Mouse (Mus musculus) embryonic facial prominence, embryonic 12.5 days (tissue): ENCODE measurements around the gene Tbc1d9. TPM values are rescaled to one million over a fixed set of nuclear protein-coding genes. Genes with fewer than 3 reads are reported as not detected.

Experiments
- ATAC-seq: fragments of 200-750 bp; cut with Nextera tagmentation; 2 replicates; pipeline ENCODE4 v1.8.0; 2017; ENCODE audit not compliant: insufficient number of reproducible peaks, insufficient read depth, low FRiP score, low TSS enrichment
- H3K27ac ChIP-seq: fragments of 300-500 bp; sonication (generic); 2 replicates; pipeline ENCODE4 v1.5.1; 2016; ENCODE audit warnings: mild to moderate bottlenecking
- H3K27me3 ChIP-seq: fragments of 300-500 bp; sonication (generic); 2 replicates; pipeline ENCODE4 v1.6.1; 2016; ENCODE audit warnings: mild to moderate bottlenecking, moderate library complexity
- H3K36me3 ChIP-seq: fragments of 300-500 bp; sonication (generic); 2 replicates; pipeline ENCODE4 v1.6.1; 2016; ENCODE audit warnings: mild to moderate bottlenecking
- H3K4me1 ChIP-seq: fragments of 300-500 bp; sonication (generic); 2 replicates; pipeline ENCODE4 v1.6.1; 2016
- H3K4me2 ChIP-seq: fragments of 300-500 bp; sonication (generic); replicated peaks from 2 replicates; pipeline ENCODE4 v1.6.1; 2016; ENCODE audit warnings: mild to moderate bottlenecking, moderate library complexity
- H3K4me3 ChIP-seq: fragments of 300-500 bp; sonication (generic); 2 replicates; pipeline ENCODE4 v1.5.1; 2016; ENCODE audit warnings: mild to moderate bottlenecking
- H3K9ac ChIP-seq: fragments of 300-500 bp; sonication (generic); 2 replicates; pipeline ENCODE4 v1.6.1; 2016; ENCODE audit warnings: mild to moderate bottlenecking, moderate library complexity
- H3K9me3 ChIP-seq: fragments of 300-500 bp; sonication (generic); 2 replicates; pipeline ENCODE4 v1.6.1; 2016; ENCODE audit warnings: mild to moderate bottlenecking, moderate library complexity
- WGBS: fragments of 180-500 bp; shearing (Covaris S2); methylation state at CpG from one replicate; pipeline ENCODE4 v1.1.7; 2016; 5-methylcytosine and 5-hydroxymethylcytosine counted together
- polyA plus RNA-seq: library from polyadenylated mRNA; unstranded; fragments of >200 nt; fragmentation: Nextera tagmentation; extraction: Ambion mirVana; gene quantifications from 2 replicates; pipeline ENCODE4 v1.2.1, GENCODE M21; 2016

Gene Tbc1d9
- polyA plus RNA-seq, 1 experiment from 2014 or later = 4.0 TPM

DNA sequence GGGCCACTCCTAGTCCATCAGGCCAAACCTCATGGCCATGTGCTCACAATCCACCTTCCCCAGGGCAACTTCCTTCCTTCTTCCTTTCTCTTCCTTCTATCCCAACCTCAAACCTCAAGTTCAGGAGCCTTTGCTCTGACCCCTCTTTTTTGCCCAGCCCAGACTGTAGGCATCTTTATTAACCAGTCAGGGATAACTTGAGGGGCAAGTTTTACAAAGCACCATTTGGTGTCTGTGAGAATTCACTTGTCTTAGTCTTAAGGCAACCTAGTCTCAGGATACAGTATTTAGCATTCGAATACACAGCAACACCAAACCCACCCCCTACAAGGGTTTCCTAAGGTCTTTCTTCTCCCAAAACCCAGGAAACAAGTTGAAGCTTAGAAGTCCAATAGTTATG is 5.5 kb upstream of the Tbc1d9 start:
- Histone ChIP-seq H3K4me2 (no peak overlapping the region), H3K27ac (no peak overlapping the region), H3K9me3 (no peaks in the 10 kb centered on the region), H3K27me3 (no peaks in the 10 kb centered on the region), H3K9ac (no peak overlapping the region), H3K36me3 (no peaks in the 10 kb centered on the region), H3K4me3 (no peak overlapping the region), H3K4me1 (no peaks in the 10 kb centered on the region)
- no peak for ATAC-seq
- 52% methylated on average over 1 of the region's 1 CpGs for WGBS

DNA sequence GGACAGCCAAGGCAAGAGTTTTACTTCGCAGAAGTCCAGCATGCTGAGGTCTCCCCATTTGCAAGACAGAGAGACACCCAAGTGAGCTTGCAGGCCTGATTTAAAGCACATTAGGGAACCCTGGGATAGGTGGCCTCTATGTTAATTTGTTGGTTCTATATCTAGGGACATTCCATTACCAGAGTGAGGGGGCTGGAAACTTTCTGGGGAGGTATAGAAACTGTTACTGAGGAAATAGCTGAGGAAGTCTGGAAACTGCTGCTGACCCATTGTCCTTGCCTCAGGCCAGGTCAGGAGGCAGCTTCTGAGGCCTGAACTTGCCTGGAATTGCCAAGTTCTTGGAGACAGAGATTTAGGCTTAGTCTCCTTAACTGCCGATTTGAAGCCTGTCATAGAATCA is 4.5 kb upstream of the Tbc1d9 start:
- no peak overlapping the region for H3K27ac ChIP-seq
- H3K4me1 ChIP-seq = 0 out of 2 replicates have a peak, but pooled peaks cover 4% of the 10 kb centered on the region
- no peaks in the 10 kb centered on the region for H3K36me3 ChIP-seq

DNA sequence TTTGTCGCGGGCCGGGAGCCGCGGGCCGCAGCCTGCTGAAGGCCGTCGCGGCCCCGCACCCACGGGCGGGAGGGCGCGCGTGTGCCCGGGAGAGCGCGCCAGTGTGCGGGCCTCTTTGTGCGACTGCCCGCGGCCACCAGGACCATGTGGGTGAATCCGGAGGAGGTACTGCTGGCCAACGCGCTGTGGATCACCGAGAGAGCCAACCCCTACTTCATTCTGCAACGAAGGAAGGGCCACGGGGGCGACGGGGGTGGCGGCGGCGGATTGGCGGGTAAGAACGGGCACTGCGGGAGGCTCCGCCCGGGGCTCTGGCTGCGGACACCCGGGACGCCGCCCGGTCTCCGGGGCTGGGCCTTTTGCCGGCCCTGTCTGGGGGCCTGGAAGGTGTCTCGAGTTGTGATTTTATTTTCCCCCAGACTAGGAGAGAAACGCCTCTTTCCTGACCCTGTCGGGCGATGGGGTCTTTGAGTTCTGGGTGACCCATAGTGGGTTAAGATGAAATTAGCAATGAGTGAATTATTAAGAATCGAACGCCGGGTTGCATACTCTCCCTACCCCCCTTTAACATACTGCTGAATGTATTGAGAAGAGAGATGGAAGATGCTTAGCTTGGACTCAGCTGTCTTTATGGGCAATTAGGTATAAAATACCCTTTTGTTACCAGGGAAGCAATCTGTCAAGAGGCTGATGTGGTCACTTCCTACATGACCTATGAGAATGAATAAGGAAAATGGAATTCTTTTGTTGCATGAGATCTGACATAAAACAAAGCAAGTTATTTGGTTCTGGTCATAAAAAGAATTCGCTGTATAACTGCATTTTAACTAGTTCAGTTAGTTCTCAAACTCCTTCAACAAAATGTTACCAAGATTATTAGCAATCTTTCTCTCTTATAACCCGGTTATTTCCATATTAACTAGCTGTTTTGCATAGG is 1.0 kb downstream of the Tbc1d9 start, which contains the start of gene Gm10645:
Gene Gm10645 (minus strand): TSS at position 240 of the 937 bp plus-strand sequence.
- Histone ChIP-seq H3K4me3 (peak within 1 kb of the TSS; percentile 71), H3K27me3 (no peaks in the 10 kb centered on the region), H3K36me3 (no peaks in the 10 kb centered on the region), H3K27ac (peak within 1 kb of the TSS; percentile 84), H3K4me2 (peak within 1 kb of the TSS; percentile 85), H3K9me3 (no peaks in the 10 kb centered on the region), H3K4me1 (0 out of 2 replicates have a peak, but pooled peaks cover 4% of the 10 kb centered on the region), H3K9ac (peak within 1 kb of the TSS; percentile 84)
- no peak for ATAC-seq
- WGBS = 4% methylated on average over 52 of the region's 54 CpGs

More for the DNA sequence above, 4.5 kb upstream of the Tbc1d9 start:
- Histone ChIP-seq H3K27me3 (no peaks in the 10 kb centered on the region), H3K4me2 (no peak overlapping the region), H3K4me3 (no peak overlapping the region), H3K9ac (no peak overlapping the region), H3K9me3 (no peaks in the 10 kb centered on the region)
- no peak for ATAC-seq
- WGBS = 77% methylated on average over 2 of the region's 2 CpGs

DNA sequence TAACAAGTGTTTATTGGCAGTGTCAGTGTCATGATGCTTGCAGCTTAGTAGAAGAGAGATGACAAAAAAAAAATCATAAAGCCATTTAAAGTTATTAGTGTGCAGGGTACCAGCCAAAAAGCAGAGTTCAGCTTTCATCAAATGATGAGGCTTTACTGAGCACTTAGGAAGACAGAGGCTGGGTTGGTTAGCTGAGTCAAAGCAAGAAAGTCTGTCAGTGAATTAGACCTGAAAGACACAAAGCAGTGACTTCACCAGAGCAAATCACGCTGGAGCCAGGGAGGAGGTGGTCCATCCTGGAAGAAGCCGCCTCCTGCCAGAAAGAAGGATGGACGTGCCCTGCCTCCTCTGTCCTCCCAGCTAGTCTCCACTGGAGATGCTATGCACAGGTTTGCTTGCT is 2.8 kb downstream of the Tbc1d9 start:
- ATAC-seq = no peak
- no peak overlapping the region for H3K27ac ChIP-seq
- H3K4me1 ChIP-seq = 0 out of 2 replicates have a peak, but pooled peaks cover 4% of the 10 kb centered on the region
- no peak overlapping the region for H3K4me3 ChIP-seq
- WGBS = 64% methylated on average over 3 of the region's 3 CpGs
- no peaks in the 10 kb centered on the region for H3K36me3 ChIP-seq
- H3K27me3 ChIP-seq = no peaks in the 10 kb centered on the region
- H3K4me2 ChIP-seq = no peak overlapping the region
- no peaks in the 10 kb centered on the region for H3K9me3 ChIP-seq
- no peak overlapping the region for H3K9ac ChIP-seq

DNA sequence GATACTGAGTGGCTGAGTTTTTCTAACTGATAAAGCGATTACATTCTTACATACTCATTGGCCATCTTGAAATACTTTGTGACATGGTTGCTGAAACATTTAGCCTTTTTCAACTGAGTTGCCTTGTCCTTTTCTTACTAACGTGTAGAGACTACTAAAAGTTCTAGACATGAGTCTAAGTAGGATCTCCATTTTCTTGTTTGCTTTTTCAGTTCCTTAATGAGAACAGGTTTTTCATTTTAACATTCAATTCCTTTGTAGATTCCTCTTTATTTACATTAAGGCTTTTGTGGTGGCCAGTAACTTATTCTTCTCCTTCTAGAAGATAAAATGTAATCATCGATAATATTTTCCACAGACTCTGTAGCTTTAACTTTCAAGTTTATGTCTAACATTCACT is 4.0 kb downstream of the Tbc1d9 start:
- Histone ChIP-seq H3K4me3 (no peak overlapping the region), H3K4me2 (no peak overlapping the region), H3K36me3 (no peaks in the 10 kb centered on the region), H3K4me1 (0 out of 2 replicates have a peak, but pooled peaks cover 4% of the 10 kb centered on the region), H3K9me3 (no peaks in the 10 kb centered on the region), H3K27me3 (no peaks in the 10 kb centered on the region), H3K9ac (no peak overlapping the region), H3K27ac (no peak overlapping the region)
- ATAC-seq = no peak
- WGBS = 88% methylated on average over 3 of the region's 3 CpGs

DNA sequence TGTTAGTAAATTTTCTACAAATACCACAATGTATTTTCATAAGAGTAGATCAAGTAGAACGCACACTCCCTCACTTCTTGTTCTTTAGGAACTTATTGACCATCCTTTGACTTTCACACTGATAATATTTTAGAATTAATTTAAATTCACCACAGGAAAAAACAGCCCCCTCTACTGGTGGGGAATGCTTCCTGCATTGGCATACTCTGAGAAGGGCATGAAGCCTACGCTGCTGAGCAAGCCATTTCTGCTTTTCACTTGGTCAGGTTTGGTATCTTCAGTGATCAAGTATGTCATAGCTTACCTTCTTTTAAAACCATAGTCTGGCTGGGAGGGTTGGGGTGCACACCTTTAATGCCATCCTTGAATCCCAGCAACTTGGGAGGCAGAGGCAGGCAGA is 4.6 kb downstream of the Tbc1d9 start:
- Histone ChIP-seq H3K36me3 (no peaks in the 10 kb centered on the region), H3K4me3 (no peak overlapping the region), H3K9ac (no peak overlapping the region), H3K4me2 (no peak overlapping the region), H3K27me3 (no peaks in the 10 kb centered on the region), H3K4me1 (0 out of 2 replicates have a peak, but pooled peaks cover 4% of the 10 kb centered on the region), H3K27ac (no peak overlapping the region), H3K9me3 (no peaks in the 10 kb centered on the region)
- WGBS = 94% methylated on average over 2 of the region's 2 CpGs
- ATAC-seq = no peak

DNA sequence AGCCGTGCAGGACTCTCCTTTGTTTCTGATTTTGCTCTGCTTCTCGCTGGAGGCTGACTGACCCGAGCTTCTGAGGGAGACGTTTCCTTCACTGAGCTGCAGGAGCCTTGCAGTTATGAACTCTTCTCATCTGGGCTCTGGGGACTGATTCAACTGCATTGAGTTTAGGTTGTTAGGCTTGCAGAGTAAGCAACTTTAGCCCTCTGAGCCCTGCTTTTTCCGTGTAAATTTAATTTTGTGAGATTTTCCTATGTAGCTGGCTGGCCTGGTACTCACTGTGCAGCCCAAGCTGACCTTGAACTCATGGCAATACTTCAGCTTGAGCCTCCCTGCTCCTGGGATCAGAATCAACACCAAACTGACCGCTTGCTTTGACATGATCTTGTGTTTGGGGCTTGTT is 5.7 kb downstream of the Tbc1d9 start:
- Histone ChIP-seq H3K4me1 (no peaks in the 10 kb centered on the region), H3K4me3 (no peak overlapping the region), H3K4me2 (no peak overlapping the region), H3K36me3 (no peaks in the 10 kb centered on the region), H3K27me3 (no peaks in the 10 kb centered on the region), H3K9me3 (no peaks in the 10 kb centered on the region), H3K27ac (no peak overlapping the region), H3K9ac (no peak overlapping the region)
- ATAC-seq = no peak
- 38% methylated on average over 6 of the region's 6 CpGs for WGBS

DNA sequence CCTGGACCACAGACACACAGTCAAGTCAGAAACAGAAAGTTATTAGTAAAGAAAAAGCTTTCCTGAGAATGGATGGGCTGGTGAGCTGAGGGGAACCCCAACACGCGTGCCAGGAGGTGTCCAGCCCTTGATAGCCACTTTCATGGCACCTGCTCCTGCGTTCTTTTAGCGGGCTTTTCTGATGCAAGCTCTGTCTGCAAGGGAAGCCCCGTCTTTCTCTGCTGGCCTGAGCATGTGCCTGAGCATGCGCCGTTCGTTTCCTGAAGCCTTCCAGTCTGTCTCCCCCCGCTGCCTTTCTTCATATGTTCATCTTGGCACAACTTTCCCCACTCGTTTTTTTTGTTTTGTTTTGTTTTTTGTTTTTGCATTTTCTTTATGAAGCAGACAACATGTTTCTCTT is 10.5 kb downstream of the Tbc1d9 start:
- ATAC-seq = no peak
- H3K27me3 ChIP-seq = no peaks in the 10 kb centered on the region
- no peak overlapping the region for H3K27ac ChIP-seq
- H3K9ac ChIP-seq = no peak overlapping the region
- H3K4me1 ChIP-seq = peaks cover 10% of the 10 kb centered on the region
- no peaks in the 10 kb centered on the region for H3K36me3 ChIP-seq
- no peaks in the 10 kb centered on the region for H3K9me3 ChIP-seq
- 83% methylated on average over 10 of the region's 10 CpGs for WGBS
- no peak overlapping the region for H3K4me2 ChIP-seq
- no peak overlapping the region for H3K4me3 ChIP-seq

DNA sequence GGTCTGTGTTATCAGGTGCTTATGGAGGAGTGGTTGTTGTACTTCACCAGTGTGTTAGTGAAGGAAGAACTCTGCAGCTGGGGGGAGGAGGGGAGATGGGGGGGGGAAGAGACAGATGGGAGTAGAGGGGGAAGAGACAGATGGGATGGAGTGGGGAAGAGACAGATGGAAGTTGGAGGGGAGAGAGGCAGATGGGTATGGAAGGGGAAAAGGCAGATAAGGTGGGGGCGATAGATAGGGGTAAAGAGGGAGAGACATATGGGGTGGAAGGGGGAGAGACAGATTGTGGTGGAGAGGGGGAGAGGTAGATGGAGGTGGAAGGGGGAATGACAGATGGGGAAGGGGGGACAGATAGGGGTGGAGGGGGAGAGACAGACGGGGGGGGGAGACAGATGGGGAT is 11.6 kb downstream of the Tbc1d9 start:
- H3K27ac ChIP-seq = no peak overlapping the region
- H3K4me2 ChIP-seq = no peak overlapping the region
- ATAC-seq = no peak
- H3K27me3 ChIP-seq = no peaks in the 10 kb centered on the region
- no peak overlapping the region for H3K4me3 ChIP-seq
- 80% methylated on average over 2 of the region's 2 CpGs for whole genome bisulfite sequencing
- H3K4me1 ChIP-seq = peaks cover 10% of the 10 kb centered on the region
- H3K9ac ChIP-seq = no peak overlapping the region
- H3K9me3 ChIP-seq = no peaks in the 10 kb centered on the region
- no peaks in the 10 kb centered on the region for H3K36me3 ChIP-seq

DNA sequence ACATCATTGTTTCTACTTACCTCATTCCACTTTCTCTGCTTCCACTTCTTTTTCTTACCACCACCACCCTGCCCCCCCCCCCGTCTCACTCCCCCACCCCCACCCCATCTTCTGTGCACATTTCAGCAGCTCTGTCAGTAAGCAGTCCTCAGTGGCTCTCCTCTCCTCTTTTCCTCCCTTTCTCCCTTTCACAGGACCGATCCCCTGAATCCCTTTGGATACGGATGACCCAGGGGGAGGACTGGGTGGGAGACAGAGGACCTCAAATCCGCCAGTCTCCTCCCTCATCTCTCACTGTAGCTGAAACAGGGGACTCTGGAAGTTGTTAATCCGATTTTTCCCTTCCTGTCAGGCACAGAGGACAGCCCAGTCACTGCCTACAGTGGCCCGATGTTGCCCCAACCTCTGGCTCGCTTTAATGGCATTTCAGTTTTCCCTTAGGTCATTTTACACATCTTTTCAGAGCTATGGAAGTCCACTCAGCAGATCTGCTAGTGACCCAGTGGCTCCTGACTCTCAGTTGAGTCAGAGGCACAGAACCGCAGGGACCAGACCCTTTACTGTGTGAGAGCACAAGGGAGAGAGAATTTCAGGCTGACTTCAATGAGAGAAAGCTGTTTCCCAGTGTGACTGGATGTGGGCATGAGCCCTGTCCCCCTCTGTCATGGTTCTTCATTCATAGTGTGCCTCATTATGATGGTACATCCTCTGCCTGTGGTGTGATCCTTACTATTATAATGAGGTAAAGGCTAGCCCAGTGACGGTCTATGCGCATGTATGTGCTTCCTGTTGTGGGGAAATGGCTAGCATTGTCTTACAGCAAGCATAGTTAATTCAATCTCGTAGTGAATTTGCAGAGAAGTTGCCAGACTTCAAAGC is 12.4 kb downstream of the Tbc1d9 start:
- Histone ChIP-seq H3K9ac (no peak overlapping the region), H3K9me3 (no peaks in the 10 kb centered on the region), H3K4me2 (peak overlapping the region; percentile 9), H3K27me3 (no peaks in the 10 kb centered on the region), H3K4me3 (no peak overlapping the region), H3K4me1 (peaks cover 10% of the 10 kb centered on the region), H3K27ac (peak overlapping the region; percentile 37; the same call in 1 of the 2 replicates), H3K36me3 (no peaks in the 10 kb centered on the region)
- no peak for ATAC-seq
- 19% methylated on average over 11 of the region's 11 CpGs for WGBS

DNA sequence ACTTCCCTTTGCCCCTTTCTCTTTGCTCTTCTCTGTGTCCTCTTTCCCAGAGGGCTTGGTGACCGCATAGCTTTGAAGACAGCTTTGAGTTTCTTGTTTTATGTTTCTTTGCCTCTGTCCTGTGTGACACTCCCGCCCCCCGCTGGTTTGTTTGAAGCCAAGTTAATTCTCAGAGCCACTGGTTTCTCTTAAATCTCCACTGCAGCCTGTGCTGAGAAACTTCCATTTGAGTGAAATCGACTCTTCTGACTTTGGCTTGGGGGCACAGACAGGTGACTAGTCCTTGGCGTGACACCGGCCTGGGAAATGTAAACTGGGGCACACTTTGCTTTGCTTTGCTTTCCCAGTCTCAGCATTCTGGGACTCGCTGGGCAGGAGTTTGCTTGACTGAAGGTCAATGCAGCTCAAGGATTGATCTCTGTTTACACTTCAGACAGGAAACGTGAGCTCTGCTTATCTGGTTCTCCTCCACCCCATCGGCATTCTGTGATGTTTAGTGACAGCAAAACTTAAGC is 13.1 kb downstream of the Tbc1d9 start:
- no peak overlapping the region for H3K9ac ChIP-seq
- H3K36me3 ChIP-seq = no peaks in the 10 kb centered on the region
- peak overlapping the region; percentile 37; the same call in 1 of the 2 replicates for H3K27ac ChIP-seq
- no peak overlapping the region; the same call in 1 of the 2 replicates for H3K4me2 ChIP-seq
- 12% methylated on average over 9 of the region's 9 CpGs for WGBS
- H3K4me3 ChIP-seq = no peak overlapping the region
- ATAC-seq = no peak
- H3K27me3 ChIP-seq = no peaks in the 10 kb centered on the region
- H3K9me3 ChIP-seq = no peaks in the 10 kb centered on the region
- peaks cover 10% of the 10 kb centered on the region for H3K4me1 ChIP-seq
